Mouse (Mus musculus): Measurements from ENCODE around the gene A430078G23Rik. TPM values are rescaled to one million over a fixed set of nuclear protein-coding genes. Genes with fewer than 3 reads are reported as not detected.
"Not testable (repeated sequence)": the region's sequence is repeated elsewhere in the genome, so short reads cannot be mapped to it uniquely, and the experiment has no call there.

Gene A430078G23Rik
- polyA plus RNA-seq, 1 experiment from 2014 or later, result 0.38 TPM

- 70% methylated on average over 2 of the region's 2 CpGs for WGBS
Observed at GRCm38 (mm10) chr8:3314345-3314744, 38.9 kb upstream of the A430078G23Rik start.

GRCm38 (mm10) chr8:3316585-3316984, 36.6 kb upstream of the A430078G23Rik start:
- TF ChIP-seq EP300 (IDR thresholded peaks at IDR 0.05) (no peak), CTCF (IDR thresholded peaks at IDR 0.05) (no peak)
- Histone ChIP-seq H3K36me3 (ENCODE audit: insufficient read depth, low read length) (no peaks in the 10 kb centered on the region), H3K9ac (replicated peaks; ENCODE audit: low read depth) (no peak overlapping the region), H3K27me3 (replicated peaks; ENCODE audit: insufficient read depth, low read length) (no peaks in the 10 kb centered on the region), H3K4me2 (replicated peaks; ENCODE audit: low read depth, low read length) (no peak overlapping the region), H3K27ac (ENCODE audit: low read length) (no peak overlapping the region), H3K4me1 (ENCODE audit: insufficient read depth, low read depth, low read length) (no peaks in the 10 kb centered on the region), H3K4me3 (ENCODE audit: low read depth, low read length) (no peak overlapping the region), H3K9me3 (ENCODE audit: low read length) (no peaks in the 10 kb centered on the region)
- WGBS, result 59% methylated on average over 5 of the region's 5 CpGs
- no peak for ATAC-seq
- DNase-seq (ENCODE audit: low spot score), result no peak

More at GRCm38 (mm10) chr8:3314345-3314744, 38.9 kb upstream of the A430078G23Rik start:
- H3K27ac ChIP-seq (ENCODE audit: low read length), result no peak overlapping the region
- H3K4me3 ChIP-seq (ENCODE audit: low read depth, low read length), result no peak overlapping the region
- DNase-seq (ENCODE audit: low spot score), result no peak
- H3K27me3 ChIP-seq (replicated peaks; ENCODE audit: insufficient read depth, low read length), result no peaks in the 10 kb centered on the region
- TF ChIP-seq CTCF (IDR thresholded peaks at IDR 0.05) (no peak), EP300 (IDR thresholded peaks at IDR 0.05) (no peak)
- no peak overlapping the region for H3K9ac ChIP-seq (replicated peaks; ENCODE audit: low read depth)
- no peak for ATAC-seq
- no peaks in the 10 kb centered on the region for H3K36me3 ChIP-seq (ENCODE audit: insufficient read depth, low read length)
- no peak overlapping the region for H3K4me2 ChIP-seq (replicated peaks; ENCODE audit: low read depth, low read length)
- H3K4me1 ChIP-seq (ENCODE audit: insufficient read depth, low read depth, low read length), result no peaks in the 10 kb centered on the region
- H3K9me3 ChIP-seq (ENCODE audit: low read length), result no peaks in the 10 kb centered on the region

GRCm38 (mm10) chr8:3319267-3319666, 33.9 kb upstream of the A430078G23Rik start:
- H3K4me3 ChIP-seq (ENCODE audit: low read depth, low read length); DNase-seq (ENCODE audit: low spot score); H3K4me1 ChIP-seq (ENCODE audit: insufficient read depth, low read depth, low read length); H3K27me3 ChIP-seq (replicated peaks; ENCODE audit: insufficient read depth, low read length); H3K9me3 ChIP-seq (ENCODE audit: low read length); H3K36me3 ChIP-seq (ENCODE audit: insufficient read depth, low read length); ATAC-seq; H3K27ac ChIP-seq (ENCODE audit: low read length); H3K9ac ChIP-seq (replicated peaks; ENCODE audit: low read depth); H3K4me2 ChIP-seq (replicated peaks; ENCODE audit: low read depth, low read length): not testable (repeated sequence)
- whole genome bisulfite sequencing, result 91% methylated on average over 8 of the region's 11 CpGs

GRCm38 (mm10) chr8:3324253-3324652, 29.0 kb upstream of the A430078G23Rik start:
- ATAC-seq (no peak), DNase-seq (ENCODE audit: low spot score) (no peak)
- 67% methylated on average over 2 of the region's 2 CpGs for WGBS
- H3K4me1 ChIP-seq (ENCODE audit: insufficient read depth, low read depth, low read length), result no peaks in the 10 kb centered on the region
- TF ChIP-seq EP300 (IDR thresholded peaks at IDR 0.05) (no peak), CTCF (IDR thresholded peaks at IDR 0.05) (no peak)
- no peak overlapping the region for H3K27ac ChIP-seq (ENCODE audit: low read length)
- H3K4me3 ChIP-seq (ENCODE audit: low read depth, low read length), result no peak overlapping the region
- H3K36me3 ChIP-seq (ENCODE audit: insufficient read depth, low read length), result no peaks in the 10 kb centered on the region
- H3K9ac ChIP-seq (replicated peaks; ENCODE audit: low read depth), result no peak overlapping the region
- H3K27me3 ChIP-seq (replicated peaks; ENCODE audit: insufficient read depth, low read length), result no peaks in the 10 kb centered on the region
- no peaks in the 10 kb centered on the region for H3K9me3 ChIP-seq (ENCODE audit: low read length)
- no peak overlapping the region for H3K4me2 ChIP-seq (replicated peaks; ENCODE audit: low read depth, low read length)

- Histone ChIP-seq H3K27me3 (replicated peaks; ENCODE audit: insufficient read depth, low read length) (no peaks in the 10 kb centered on the region), H3K9ac (replicated peaks; ENCODE audit: low read depth) (no peak overlapping the region), H3K27ac (ENCODE audit: low read length) (no peak overlapping the region), H3K4me3 (ENCODE audit: low read depth, low read length) (no peak overlapping the region), H3K4me1 (ENCODE audit: insufficient read depth, low read depth, low read length) (no peaks in the 10 kb centered on the region), H3K4me2 (replicated peaks; ENCODE audit: low read depth, low read length) (no peak overlapping the region), H3K9me3 (ENCODE audit: low read length) (no peaks in the 10 kb centered on the region), H3K36me3 (ENCODE audit: insufficient read depth, low read length) (no peaks in the 10 kb centered on the region)
- DNase-seq (ENCODE audit: low spot score) (no peak), ATAC-seq (no peak)
- 77% methylated on average over 1 of the region's 1 CpGs for WGBS
- TF ChIP-seq CTCF (IDR thresholded peaks at IDR 0.05) (no peak), EP300 (IDR thresholded peaks at IDR 0.05) (no peak)
Observed at GRCm38 (mm10) chr8:3327056-3327455, 26.2 kb upstream of the A430078G23Rik start.

GRCm38 (mm10) chr8:3327538-3328245, 25.5 kb upstream of the A430078G23Rik start:
- no peak for TF ChIP-seq CTCF (IDR thresholded peaks at IDR 0.05)
- no peak for TF ChIP-seq EP300 (IDR thresholded peaks at IDR 0.05)
- Histone ChIP-seq H3K4me3 (ENCODE audit: low read depth, low read length) (no peak overlapping the region), H3K4me1 (ENCODE audit: insufficient read depth, low read depth, low read length) (no peaks in the 10 kb centered on the region), H3K36me3 (ENCODE audit: insufficient read depth, low read length) (no peaks in the 10 kb centered on the region), H3K9ac (replicated peaks; ENCODE audit: low read depth) (no peak overlapping the region), H3K9me3 (ENCODE audit: low read length) (no peaks in the 10 kb centered on the region), H3K27me3 (replicated peaks; ENCODE audit: insufficient read depth, low read length) (no peaks in the 10 kb centered on the region), H3K4me2 (replicated peaks; ENCODE audit: low read depth, low read length) (no peak overlapping the region), H3K27ac (ENCODE audit: low read length) (no peak overlapping the region)
- 36% methylated on average over 8 of the region's 8 CpGs for WGBS
- DNase-seq (ENCODE audit: low spot score) (peak; percentile 9), ATAC-seq (peak; percentile 17; the same call in 1 of the 2 replicates)
